Comparison of ENCODE assay signal across 20 mouse cellular contexts in genomic region chr1:154831269-154832167, GRCm38 (mm10). TPM values are rescaled to one million over a fixed set of nuclear protein-coding genes. Genes with fewer than 3 reads are reported as not detected.
DNase-seq lines count a peak whose midpoint lies in the region; ATAC-seq lines count a peak whose summit lies in the region.
"Had no signal": no experiment of that assay in that cellular context is flagged by ENCODE, and none has a peak within 500 bp of the region (broad histone marks: within the 10 kb centered on the region; RNA-seq: fewer than 3 reads in every experiment).

No protein-coding gene starts in this region.

- no peaks in the 10 kb centered on the region for H3K27me3 ChIP-seq in forebrain, embryonic 15.5 days
- no peaks in the 10 kb centered on the region for H3K27me3 ChIP-seq in forebrain, embryonic 11.5 days (ENCODE audit: control insufficient read depth, insufficient read depth, low read length)
- H3K27me3 ChIP-seq in neural tube, embryonic 11.5 days (ENCODE audit: control insufficient read depth, insufficient read depth, low read length) = no peaks in the 10 kb centered on the region
- H3K27me3 ChIP-seq in neural tube, embryonic 15.5 days (replicated peaks) = no peaks in the 10 kb centered on the region
- H3K27me3 ChIP-seq in hindbrain, embryonic 15.5 days = no peaks in the 10 kb centered on the region
- no peaks in the 10 kb centered on the region for H3K27me3 ChIP-seq in midbrain, embryonic 16.5 days (ENCODE audit: control insufficient read depth, insufficient read depth, low read depth, low read length)
- H3K27me3 ChIP-seq: CH12.LX; embryonic facial prominence, embryonic 13.5 days had no signal

- peaks cover 4% of the 10 kb centered on the region; the same call in 1 of the 2 replicates for H3K4me1 ChIP-seq in forebrain, embryonic 15.5 days
- no peaks in the 10 kb centered on the region; the same call in 1 of the 2 replicates for H3K4me1 ChIP-seq in forebrain, embryonic 11.5 days (replicated peaks; ENCODE audit: control insufficient read depth, insufficient read depth, low read length)
- no peaks in the 10 kb centered on the region for H3K4me1 ChIP-seq in neural tube, embryonic 11.5 days (ENCODE audit: control insufficient read depth, insufficient read depth, low read length)
- H3K4me1 ChIP-seq in neural tube, embryonic 15.5 days = no peaks in the 10 kb centered on the region
- peaks cover 11% of the 10 kb centered on the region for H3K4me1 ChIP-seq in hindbrain, embryonic 15.5 days (replicated peaks)
- H3K4me1 ChIP-seq in midbrain, embryonic 16.5 days (ENCODE audit: control insufficient read depth, insufficient read depth, low read length) = peaks cover 6% of the 10 kb centered on the region

- no peak overlapping the region for H3K4me2 ChIP-seq in forebrain, embryonic 15.5 days (replicated peaks)
- H3K4me2 ChIP-seq in forebrain, embryonic 11.5 days (ENCODE audit: low read depth, low read length, severe bottlenecking) = no peak overlapping the region
- no peak overlapping the region for H3K4me2 ChIP-seq in neural tube, embryonic 11.5 days (ENCODE audit: low read depth)
- no peak overlapping the region for H3K4me2 ChIP-seq in neural tube, embryonic 15.5 days
- H3K4me2 ChIP-seq in hindbrain, embryonic 15.5 days = no peak overlapping the region
- H3K4me2 ChIP-seq in midbrain, embryonic 16.5 days (ENCODE audit: low read length) = no peak overlapping the region
- H3K4me2 ChIP-seq: embryonic facial prominence, embryonic 13.5 days had no signal

- H3K9me3 ChIP-seq in forebrain, embryonic 15.5 days = no peaks in the 10 kb centered on the region
- no peaks in the 10 kb centered on the region for H3K9me3 ChIP-seq in forebrain, embryonic 11.5 days (ENCODE audit: control insufficient read depth, low read length)
- H3K9me3 ChIP-seq in neural tube, embryonic 11.5 days (ENCODE audit: control insufficient read depth, low read length) = no peaks in the 10 kb centered on the region
- no peaks in the 10 kb centered on the region for H3K9me3 ChIP-seq in neural tube, embryonic 15.5 days (replicated peaks)
- H3K9me3 ChIP-seq in hindbrain, embryonic 15.5 days = no peaks in the 10 kb centered on the region
- no peaks in the 10 kb centered on the region for H3K9me3 ChIP-seq in midbrain, embryonic 16.5 days (replicated peaks; ENCODE audit: control insufficient read depth, low read length, poor library complexity, severe bottlenecking)
- H3K9me3 ChIP-seq: embryonic facial prominence, embryonic 13.5 days; heart, embryonic 10.5 days had no signal

- no peak for DNase-seq in forebrain, embryonic 11.5 days (ENCODE audit: low spot score)
- no peak for DNase-seq in neural tube, embryonic 11.5 days (ENCODE audit: low spot score)
- no peak for DNase-seq in thymus, postnatal 14 days
- DNase-seq in lung, postnatal 36 days = no peak
- DNase-seq: adrenal gland, postnatal 36 days; cerebellum, adult 8-10 months; gastrocnemius, postnatal 36 days; kidney, adult 11 months; kidney, postnatal 14 days; left cerebral cortex, postnatal 4 days; liver; lung, postnatal 10 days; thymus, postnatal 36 days had no signal

- ATAC-seq in forebrain, embryonic 15.5 days (replicated peaks) = peak; percentile 43; the same call in 1 of the 2 replicates
- no peak for ATAC-seq in forebrain, embryonic 11.5 days (replicated peaks; ENCODE audit: low FRiP score)
- ATAC-seq in neural tube, embryonic 11.5 days (ENCODE audit: insufficient read depth, low FRiP score, low TSS enrichment) = peak; percentile 67; the same call in 1 of the 2 replicates
- ATAC-seq in neural tube, embryonic 15.5 days (ENCODE audit: low FRiP score) = no peak; the same call in 1 of the 2 replicates
- peak; percentile 38; the same call in 1 of the 2 replicates for ATAC-seq in hindbrain, embryonic 15.5 days (ENCODE audit: low FRiP score, low read depth)
- peak; percentile 42 for ATAC-seq in midbrain, embryonic 16.5 days

- no peak overlapping the region for H3K4me3 ChIP-seq in forebrain, embryonic 15.5 days
- H3K4me3 ChIP-seq in forebrain, embryonic 11.5 days (ENCODE audit: low read depth, low read length) = no peak overlapping the region
- H3K4me3 ChIP-seq in neural tube, embryonic 11.5 days (ENCODE audit: low read depth, low read length) = no peak overlapping the region
- no peak overlapping the region for H3K4me3 ChIP-seq in neural tube, embryonic 15.5 days (replicated peaks)
- no peak overlapping the region for H3K4me3 ChIP-seq in hindbrain, embryonic 15.5 days
- H3K4me3 ChIP-seq in midbrain, embryonic 16.5 days (ENCODE audit: low read depth, low read length) = no peak overlapping the region
- H3K4me3 ChIP-seq: embryonic facial prominence, embryonic 13.5 days; heart, embryonic 10.5 days had no signal

- no peak overlapping the region for H3K27ac ChIP-seq in forebrain, embryonic 15.5 days (replicated peaks)
- H3K27ac ChIP-seq in forebrain, embryonic 11.5 days (ENCODE audit: low read depth, low read length) = no peak overlapping the region
- no peak overlapping the region for H3K27ac ChIP-seq in neural tube, embryonic 11.5 days (ENCODE audit: low read depth, low read length)
- H3K27ac ChIP-seq in neural tube, embryonic 15.5 days (replicated peaks) = no peak overlapping the region
- H3K27ac ChIP-seq in hindbrain, embryonic 15.5 days (replicated peaks) = no peak overlapping the region
- no peak overlapping the region for H3K27ac ChIP-seq in midbrain, embryonic 16.5 days (ENCODE audit: low read length)
- H3K27ac ChIP-seq: embryonic facial prominence, embryonic 13.5 days; heart, embryonic 10.5 days had no signal

- H3K36me3 ChIP-seq in forebrain, embryonic 15.5 days = no peaks in the 10 kb centered on the region
- H3K36me3 ChIP-seq in forebrain, embryonic 11.5 days (ENCODE audit: control insufficient read depth, insufficient read depth, low read length) = no peaks in the 10 kb centered on the region
- no peaks in the 10 kb centered on the region for H3K36me3 ChIP-seq in neural tube, embryonic 11.5 days (ENCODE audit: control insufficient read depth, insufficient read depth, low read length)
- no peaks in the 10 kb centered on the region for H3K36me3 ChIP-seq in neural tube, embryonic 15.5 days
- H3K36me3 ChIP-seq in hindbrain, embryonic 15.5 days = no peaks in the 10 kb centered on the region
- H3K36me3 ChIP-seq in midbrain, embryonic 16.5 days (ENCODE audit: control insufficient read depth, insufficient read depth, low read length) = no peaks in the 10 kb centered on the region
- H3K36me3 ChIP-seq: embryonic facial prominence, embryonic 13.5 days; heart, embryonic 10.5 days had no signal

- no peak overlapping the region for H3K9ac ChIP-seq in forebrain, embryonic 15.5 days (replicated peaks)
- H3K9ac ChIP-seq in forebrain, embryonic 11.5 days (ENCODE audit: low read length) = no peak overlapping the region
- H3K9ac ChIP-seq in neural tube, embryonic 11.5 days (ENCODE audit: low read length) = no peak overlapping the region
- no peak overlapping the region for H3K9ac ChIP-seq in neural tube, embryonic 15.5 days (replicated peaks)
- H3K9ac ChIP-seq in hindbrain, embryonic 15.5 days = no peak overlapping the region
- H3K9ac ChIP-seq in midbrain, embryonic 16.5 days (ENCODE audit: low read depth, low read length) = no peak overlapping the region
- H3K9ac ChIP-seq: embryonic facial prominence, embryonic 13.5 days had no signal

- WGBS in forebrain, embryonic 15.5 days = 62% methylated on average over 10 of the region's 10 CpGs
- WGBS in forebrain, embryonic 11.5 days = 72% methylated on average over 10 of the region's 10 CpGs
- 52% methylated on average over 10 of the region's 10 CpGs for WGBS in neural tube, embryonic 11.5 days
- 27% methylated on average over 10 of the region's 10 CpGs for WGBS in neural tube, embryonic 15.5 days
- WGBS in hindbrain, embryonic 15.5 days = 29% methylated on average over 10 of the region's 10 CpGs
- WGBS in midbrain, embryonic 16.5 days = 30% methylated on average over 10 of the region's 10 CpGs

RNA-seq across cellular contexts. Expression of gene Cacna1e, which starts 52.8 kb away (rescaled TPM):
- polyA plus RNA-seq in forebrain, embryonic 15.5 days (2015; fragmentation: Nextera tagmentation; extraction: Ambion mirVana) = 12.0 and 13.1 TPM in 2 replicates
- polyA plus RNA-seq in forebrain, embryonic 11.5 days (2014; fragmentation: Nextera tagmentation; extraction: Ambion mirVana) = 1.4 and 1.7 TPM in 2 replicates
- polyA plus RNA-seq in neural tube, embryonic 11.5 days (2014; fragmentation: Nextera tagmentation; extraction: Ambion mirVana) = 2.5 and 2.8 TPM in 2 replicates
- polyA plus RNA-seq in neural tube, embryonic 15.5 days (2015; fragmentation: Nextera tagmentation; extraction: Ambion mirVana) = 12.7 and 17.1 TPM in 2 replicates
- 14.7 and 15.2 TPM in 2 replicates for polyA plus RNA-seq in hindbrain, embryonic 15.5 days (2015; fragmentation: Nextera tagmentation; extraction: Ambion mirVana)
- 18.2 and 20.9 TPM in 2 replicates for polyA plus RNA-seq in midbrain, embryonic 16.5 days (2015; fragmentation: Nextera tagmentation; extraction: Ambion mirVana)

Comparison
In these comparisons a context has a peak if more than half of its experiments do, and no peak if none do; other contexts are left out.
1. ATAC-seq: peak in forebrain, embryonic 15.5 days (single experiment), neural tube, embryonic 11.5 days (single experiment), hindbrain, embryonic 15.5 days (single experiment) and midbrain, embryonic 16.5 days (single experiment); none in forebrain, embryonic 11.5 days (single experiment) and neural tube, embryonic 15.5 days (single experiment).